Mouse (Mus musculus) lung, adult 2 months (tissue): ENCODE measurements around the gene Bcat1.

ENCODE experiments used
- CTCF ChIP-seq: fragments of 200-500 bp; IDR thresholded peaks from 2 replicates; pipeline ENCODE4 v1.5.1; 2011; ENCODE audit warnings: mild to moderate bottlenecking, low read length, control low read depth; ENCODE audit not compliant: insufficient read depth
- POLR2A ChIP-seq: fragments of 200-500 bp; IDR thresholded peaks from 2 replicates; pipeline ENCODE4 v1.6.1; 2011; ENCODE audit warnings: low read depth, mild to moderate bottlenecking, control low read depth, low read length, borderline replicate concordance; ENCODE audit errors: extremely low read depth

GRCm38 (mm10) chr6:144962013-144962354 is 114.0 kb downstream of the Bcat1 start:
- TF ChIP-seq POLR2A: no peak
- no peak for TF ChIP-seq CTCF
